Mouse (Mus musculus): ENCODE data around the gene Clip4.
A peak's percentile ranks its signal among the peaks of the same experiment; 100 is the strongest.

Clip4 gene

GRCm38 (mm10) chr17:71872976-71873375 is 104.7 kb downstream of the Clip4 start:
- DNase-seq (ENCODE audit: low spot score in 2 of 2), result peak; percentile 27 to 71

- DNase-seq (ENCODE audit: low spot score in 2 of 2), result peak; percentile 35 to 80
These were observed 105.8 kb downstream of the Clip4 start for GRCm38 (mm10) chr17:71874077-71874476.

DNA sequence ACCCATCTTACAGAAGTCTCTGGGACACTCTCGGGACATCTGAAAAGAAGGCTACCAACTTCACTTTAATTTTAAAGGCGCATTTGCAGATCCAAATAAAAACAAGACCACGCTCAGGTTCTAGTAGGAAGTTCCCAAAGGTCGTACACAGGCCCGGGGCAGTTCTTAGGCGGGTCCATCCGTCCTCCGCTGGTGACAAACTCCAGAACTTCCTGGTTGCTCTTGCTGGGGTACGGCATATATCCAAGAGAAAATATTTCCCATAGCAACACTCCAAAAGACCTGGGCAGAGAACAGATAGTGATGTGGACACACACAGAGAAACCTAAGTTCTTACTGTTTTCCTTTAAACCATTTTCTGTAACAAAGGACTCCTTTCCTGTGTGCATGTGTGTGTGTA is 106.5 kb downstream of the Clip4 start:
- no peak for DNase-seq (ENCODE audit: low spot score in 2 of 2)

GRCm38 (mm10) chr17:71875492-71875891 is 107.2 kb downstream of the Clip4 start:
- DNase-seq (ENCODE audit: low spot score in 2 of 2), result no peak

DNA sequence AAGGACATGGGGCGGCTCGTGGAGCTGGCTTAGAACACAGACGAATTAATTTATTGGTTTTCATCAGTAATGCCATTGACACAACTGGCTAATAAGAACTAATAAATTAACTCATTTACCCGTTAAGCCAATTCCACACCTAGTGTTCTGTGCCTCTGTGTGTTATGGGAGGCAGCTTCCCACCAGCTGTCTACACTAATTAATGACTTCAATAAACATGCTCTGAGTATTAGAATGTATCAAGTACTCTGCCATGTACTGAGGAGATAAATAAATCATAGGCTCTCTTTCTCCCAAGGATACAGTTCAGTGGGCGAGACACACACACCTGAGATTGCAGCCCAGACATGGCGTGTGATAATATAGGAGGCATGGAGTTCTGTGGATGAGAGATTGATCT is 113.1 kb downstream of the Clip4 start:
- no peak for DNase-seq (ENCODE audit: low spot score in 2 of 2)

DNA sequence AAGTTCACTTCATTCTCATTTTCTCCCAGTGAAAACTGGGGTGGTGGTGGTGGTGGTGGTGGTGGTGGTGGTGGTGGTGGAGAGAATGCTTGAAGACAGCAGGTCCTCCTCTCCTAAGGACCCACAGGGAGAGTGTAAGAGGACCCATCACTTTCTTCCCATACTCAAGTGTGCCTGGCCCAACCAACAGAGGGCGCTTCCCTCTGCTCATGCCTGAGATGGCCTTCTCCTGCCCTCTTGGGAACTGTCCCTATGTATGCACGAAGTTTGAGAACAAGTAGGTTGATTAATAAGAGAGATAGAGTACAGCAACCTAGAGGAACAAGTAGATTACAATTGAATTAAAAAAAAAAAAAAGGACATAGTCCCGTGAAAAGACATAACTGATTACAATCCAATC is 140.8 kb downstream of the Clip4 start:
- no peak for DNase-seq (ENCODE audit: low spot score in 2 of 2)

- no peak for DNase-seq (ENCODE audit: low spot score in 2 of 2)
These were observed 144.9 kb downstream of the Clip4 start for GRCm38 (mm10) chr17:71913188-71913587.

Data from spleen, postnatal 4 days (tissue).